Mouse (Mus musculus) gastrocnemius, postnatal 4 days (tissue): Measurements from ENCODE around the gene Gprc5c. TPM values are rescaled to one million over a fixed set of nuclear protein-coding genes. Genes with fewer than 3 reads are reported as not detected.
"Not testable (repeated sequence)": the region's sequence is repeated elsewhere in the genome, so short reads cannot be mapped to it uniquely, and the experiment has no call there.

Experiments
- DNase-seq, 2 experiments: peaks; one replicate each; pipeline ENCODE4 v3.0.0; 2021 to 2022; ENCODE audit warnings: low spot score in 2 of 2, mixed read lengths in 2 of 2
- total RNA-seq, 2 experiments: library from RNA; stranded (reverse); gene quantifications; 2 replicates each; pipeline ENCODE4 v1.2.3; 2021

The Gprc5c gene
- total RNA-seq, 2 experiments from 2014 or later, result 51.0 to 57.9 TPM

GRCm38 (mm10) chr11:114903224-114903623, 52.3 kb downstream of the Gprc5c start:
- no peak for DNase-seq

GRCm38 (mm10) chr11:114907567-114907966, 56.6 kb downstream of the Gprc5c start:
- no peak for DNase-seq

GRCm38 (mm10) chr11:114908086-114908485, 57.1 kb downstream of the Gprc5c start:
- no peak for DNase-seq

GRCm38 (mm10) chr11:114909538-114909937, 58.6 kb downstream of the Gprc5c start:
- DNase-seq, result not testable (repeated sequence)

GRCm38 (mm10) chr11:114912847-114913246, 61.9 kb downstream of the Gprc5c start:
- peak; percentile 55 to 72 for DNase-seq

GRCm38 (mm10) chr11:114914978-114915377, 64.0 kb downstream of the Gprc5c start:
- DNase-seq, result no peak

GRCm38 (mm10) chr11:114917120-114917519, 66.2 kb downstream of the Gprc5c start:
- no peak for DNase-seq

Other genes with a start within 250 kb of the Gprc5c start
- gene Rpl38, start 182.6 kb upstream of the Gprc5c start, total RNA-seq, result 1,000 to 10,000 TPM; 1,199 to 1,226 TPM
- 100 to 1,000 TPM; 101 to 108 TPM for gene Ttyh2, start 175.7 kb upstream of the Gprc5c start, total RNA-seq
- gene Dnaic2, start 123.7 kb upstream of the Gprc5c start, total RNA-seq, result 1 to 10 TPM; 1.3 to 2.0 TPM
- 1 to 10 TPM; 3.4 to 5.6 TPM for gene Kif19a, start 85.8 kb upstream of the Gprc5c start, total RNA-seq
- gene Btbd17, start 55.2 kb upstream of the Gprc5c start, total RNA-seq, result 1 to 10 TPM; 3.6 to 4.4 TPM
- gene Gpr142, start 52.2 kb upstream of the Gprc5c start, total RNA-seq, result not detected
- 1 to 10 TPM; 1.3 to 2.0 TPM for gene Cd300a, start 38.9 kb downstream of the Gprc5c start, total RNA-seq
- 1 to 10 TPM in 1 of 2 experiments, under 1 TPM in 1; 0.49 to 1.1 TPM for gene Cd300lb, start 83.2 kb downstream of the Gprc5c start, total RNA-seq
- gene Cd300c, start 118.0 kb downstream of the Gprc5c start, total RNA-seq, result not detected
- under 1 TPM; 0.36 to 0.47 TPM for gene Cd300ld, start 138.8 kb downstream of the Gprc5c start, total RNA-seq
- 1 to 10 TPM; 1.6 to 2.2 TPM for gene Cd300c2, start 150.7 kb downstream of the Gprc5c start, total RNA-seq
- not detected for gene Cd300ld2, start 165.0 kb downstream of the Gprc5c start, total RNA-seq
- gene Cd300ld4, start 175.9 kb downstream of the Gprc5c start, total RNA-seq, result 1 to 10 TPM in 1 of 2 experiments, not detected in 1; 1.4 TPM
- 1 to 10 TPM; 2.5 to 3.2 TPM for gene Cd300ld5, start 186.6 kb downstream of the Gprc5c start, total RNA-seq
- 1 to 10 TPM; 3.9 to 4.7 TPM for gene Cd300ld3, start 197.3 kb downstream of the Gprc5c start, total RNA-seq
- gene Cd300e, start 211.0 kb downstream of the Gprc5c start, total RNA-seq, result under 1 TPM in 1 of 2 experiments, not detected in 1; 0.29 TPM
- gene Rab37, start 240.3 kb downstream of the Gprc5c start, total RNA-seq, result 1 to 10 TPM; 1.0 to 1.3 TPM